Mouse (Mus musculus): ENCODE measurements around the gene Ankrd11.

Ankrd11 gene

GRCm38 (mm10) chr8:122851692-122852545 is 190.2 kb downstream of the Ankrd11 start:
- in situ Hi-C loops (cut with MboI, MseI) = no loop called here

GRCm38 (mm10) chr8:122850641-122851240 is 191.3 kb downstream of the Ankrd11 start:
- in situ Hi-C loops (cut with MboI, MseI) = no loop called here

GRCm38 (mm10) chr8:122849152-122849910 is 192.7 kb downstream of the Ankrd11 start:
- in situ Hi-C loops (cut with MboI, MseI) = no loop called here

GRCm38 (mm10) chr8:122847829-122848561 is 194.1 kb downstream of the Ankrd11 start, which contains the start of gene Cdh15:
TSS of gene Cdh15 (plus strand) at chr8:122847966.
- in situ Hi-C loops (cut with MboI, MseI) = no loop called here

- in situ Hi-C loops (cut with MboI, MseI) = no loop called here
Observed at GRCm38 (mm10) chr8:122845662-122846061, 196.4 kb downstream of the Ankrd11 start.

- in situ Hi-C loops (cut with MboI, MseI) = no loop called here
Observed at GRCm38 (mm10) chr8:122844161-122844560, 197.9 kb downstream of the Ankrd11 start.

GRCm38 (mm10) chr8:122836696-122837095 is 205.4 kb downstream of the Ankrd11 start:
- in situ Hi-C loops (cut with MboI, MseI) = loop anchor here (10.0 kb wide), 1 partner anchor 332 kb away; no protein-coding TSS in a partner anchor

GRCm38 (mm10) chr8:122836199-122836598 is 205.9 kb downstream of the Ankrd11 start:
- in situ Hi-C loops (cut with MboI, MseI) = loop anchor here (10.0 kb wide), 1 partner anchor 331 kb away; no protein-coding TSS in a partner anchor

GRCm38 (mm10) chr8:122834971-122835370 is 207.1 kb downstream of the Ankrd11 start:
- in situ Hi-C loops (cut with MboI, MseI) = loop anchor here (5.0 to 10.0 kb wide), 2 partner anchors 218 to 330 kb away; no protein-coding TSS in a partner anchor

- in situ Hi-C loops (cut with MboI, MseI) = loop anchor here (5.0 to 10.0 kb wide), 2 partner anchors 217 to 330 kb away; no protein-coding TSS in a partner anchor
Observed at GRCm38 (mm10) chr8:122834416-122834815, 207.7 kb downstream of the Ankrd11 start.

Measured in T-helper 2 cell (primary cell).